Mouse (Mus musculus) fibroblast of lung, adult 2 months (primary cell): Measurements from ENCODE around the gene Tbp.
A peak's percentile ranks its signal among the peaks of the same experiment; 100 is the strongest.

Experiments used
- DNase-seq: peaks from one replicate; pipeline ENCODE4 v3.0.0-alpha.2; 2011; ENCODE audit warnings: low read depth

Gene Tbp

GRCm38 (mm10) chr17:15499656-15500394 is at the start of gene Tbp, which contains the start of gene Psmb1:
Tbp (plus strand) TSS chr17:15499888.
Psmb1 (minus strand) TSS chr17:15499751.
- DNase-seq, result peak; percentile 94

GRCm38 (mm10) chr17:15455203-15455602 is 44.5 kb upstream of the Tbp start:
- DNase-seq, result no peak

GRCm38 (mm10) chr17:15456595-15456994 is 43.1 kb upstream of the Tbp start:
- DNase-seq, result no peak

- no peak for DNase-seq
Measured at GRCm38 (mm10) chr17:15459761-15460160, 39.9 kb upstream of the Tbp start.

- no peak for DNase-seq
Measured at GRCm38 (mm10) chr17:15461921-15462495, 37.7 kb upstream of the Tbp start.

GRCm38 (mm10) chr17:15467669-15468068 is 32.0 kb upstream of the Tbp start:
- peak; percentile 18 for DNase-seq

GRCm38 (mm10) chr17:15472671-15473070 is 27.0 kb upstream of the Tbp start:
- no peak for DNase-seq

GRCm38 (mm10) chr17:15490542-15490941 is 9.1 kb upstream of the Tbp start:
- DNase-seq, result no peak

- DNase-seq, result peak; percentile 73
Measured at GRCm38 (mm10) chr17:15497882-15498752, 1.6 kb upstream of the Tbp start.

- no peak for DNase-seq
Measured at GRCm38 (mm10) chr17:15498753-15499113, 955 bp upstream of the Tbp start.

- DNase-seq, result no peak
Measured at GRCm38 (mm10) chr17:15510694-15511093, 11.0 kb downstream of the Tbp start.

- no peak for DNase-seq
Measured at GRCm38 (mm10) chr17:15517776-15518175, 18.1 kb downstream of the Tbp start.

- no peak for DNase-seq
Measured at GRCm38 (mm10) chr17:15518186-15518585, 18.5 kb downstream of the Tbp start.

GRCm38 (mm10) chr17:15518766-15519165 is 19.1 kb downstream of the Tbp start:
- DNase-seq, result no peak

GRCm38 (mm10) chr17:15526304-15526703 is 26.6 kb downstream of the Tbp start:
- DNase-seq, result no peak

GRCm38 (mm10) chr17:15526986-15527810 is 27.5 kb downstream of the Tbp start, which contains the start of gene Pdcd2:
Pdcd2 (minus strand) TSS chr17:15527301.
- peak; percentile 87 for DNase-seq

GRCm38 (mm10) chr17:15527811-15528136 is 28.1 kb downstream of the Tbp start:
- no peak for DNase-seq

- no peak for DNase-seq
Measured at GRCm38 (mm10) chr17:15528887-15529286, 29.2 kb downstream of the Tbp start.

- DNase-seq, result no peak
Measured at GRCm38 (mm10) chr17:15530141-15530540, 30.5 kb downstream of the Tbp start.

GRCm38 (mm10) chr17:15535162-15535800 is 35.6 kb downstream of the Tbp start:
- peak; percentile 52 for DNase-seq

GRCm38 (mm10) chr17:15535943-15536342 is 36.3 kb downstream of the Tbp start:
- no peak for DNase-seq
